ENCODE assay signal across 8 mouse cellular contexts in the genomic region with DNA sequence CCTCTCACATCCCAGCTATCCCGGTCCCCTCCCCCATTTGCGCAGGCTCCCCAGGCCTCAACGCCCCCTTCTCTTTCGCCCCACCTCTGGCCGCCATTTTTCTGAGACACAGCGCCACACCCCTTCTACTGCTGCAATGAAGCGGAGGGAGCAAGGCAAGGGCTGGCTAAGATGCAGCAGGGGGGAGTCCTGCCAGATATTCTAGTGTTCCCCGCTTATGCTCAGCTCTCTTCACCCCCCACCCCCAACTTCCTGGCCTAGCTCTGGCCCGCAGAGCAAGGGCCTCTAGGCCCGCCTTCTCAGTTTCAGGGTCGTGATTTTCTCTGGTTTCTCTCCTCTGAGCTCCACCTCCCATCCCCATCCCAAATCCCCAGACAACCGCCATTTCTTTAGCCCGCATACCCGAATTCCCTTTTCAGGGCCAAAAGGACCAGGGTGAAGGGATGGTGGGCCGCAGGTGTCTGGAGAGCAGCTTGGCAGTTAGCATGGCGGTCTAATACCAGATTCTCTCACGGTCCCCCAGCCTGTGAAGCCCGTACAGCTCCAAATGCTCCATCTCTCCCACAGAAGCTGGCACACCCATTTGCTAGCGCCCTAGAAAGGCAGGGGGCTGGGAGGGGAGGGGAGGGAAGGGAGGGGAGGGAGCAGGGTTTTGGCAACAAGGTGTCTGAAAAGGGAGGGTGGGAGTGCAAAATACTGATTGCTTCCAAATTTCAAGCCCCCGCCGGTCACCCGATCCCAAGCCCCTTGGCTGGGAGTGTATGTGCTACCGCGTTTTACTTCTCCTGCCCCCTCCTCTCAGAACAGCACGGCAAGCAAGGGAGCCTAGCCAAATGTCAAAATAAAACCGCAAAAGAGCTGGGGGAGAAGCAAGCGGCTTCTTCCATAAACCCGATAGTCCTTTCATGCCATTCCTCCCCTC. TPM values are rescaled to one million over a fixed set of nuclear protein-coding genes. Genes with fewer than 3 reads are reported as not detected.
DNase-seq lines count a peak whose midpoint lies in the region; ATAC-seq lines count a peak whose summit lies in the region.

No protein-coding gene starts in this region.

- H3K4me1 ChIP-seq in heart, embryonic 12.5 days (replicated peaks): no peaks in the 10 kb centered on the region
- H3K4me1 ChIP-seq in liver, embryonic 16.5 days (ENCODE audit: control insufficient read depth, low read depth, low read length): no peaks in the 10 kb centered on the region
- peaks cover 18% of the 10 kb centered on the region for H3K4me1 ChIP-seq in neural tube, embryonic 15.5 days

- H3K27ac ChIP-seq in heart, embryonic 12.5 days (ENCODE audit: poor library complexity, severe bottlenecking): peak overlapping the region; percentile 70
- no peak overlapping the region for H3K27ac ChIP-seq in liver, embryonic 16.5 days (ENCODE audit: low read length)
- peak overlapping the region; percentile 87 for H3K27ac ChIP-seq in neural tube, embryonic 15.5 days (replicated peaks)

- H3K9me3 ChIP-seq in heart, embryonic 12.5 days (replicated peaks): no peaks in the 10 kb centered on the region
- no peaks in the 10 kb centered on the region for H3K9me3 ChIP-seq in liver, embryonic 16.5 days (replicated peaks; ENCODE audit: control insufficient read depth, low read length)
- no peaks in the 10 kb centered on the region for H3K9me3 ChIP-seq in neural tube, embryonic 15.5 days (replicated peaks)

- H3K4me2 ChIP-seq in heart, embryonic 12.5 days: peak overlapping the region; percentile 68
- peak overlapping the region; percentile 69 for H3K4me2 ChIP-seq in liver, embryonic 16.5 days (ENCODE audit: low read depth, low read length)
- peak overlapping the region; percentile 56 for H3K4me2 ChIP-seq in neural tube, embryonic 15.5 days

- H3K4me3 ChIP-seq in heart, embryonic 12.5 days: peak overlapping the region; percentile 76
- peak overlapping the region; percentile 50 for H3K4me3 ChIP-seq in liver, embryonic 16.5 days (ENCODE audit: low read depth, low read length)
- peak overlapping the region; percentile 55 for H3K4me3 ChIP-seq in neural tube, embryonic 15.5 days (replicated peaks)

- H3K9ac ChIP-seq in heart, embryonic 12.5 days: peak overlapping the region; percentile 82
- H3K9ac ChIP-seq in liver, embryonic 16.5 days (ENCODE audit: low read depth, low read length): peak overlapping the region; percentile 39
- peak overlapping the region; percentile 62 for H3K9ac ChIP-seq in neural tube, embryonic 15.5 days (replicated peaks)

- peaks cover 21% of the 10 kb centered on the region for H3K36me3 ChIP-seq in heart, embryonic 12.5 days
- no peaks in the 10 kb centered on the region for H3K36me3 ChIP-seq in liver, embryonic 16.5 days (ENCODE audit: control insufficient read depth, insufficient read depth)
- H3K36me3 ChIP-seq in neural tube, embryonic 15.5 days: peaks cover 14% of the 10 kb centered on the region

- WGBS in heart, embryonic 12.5 days: 14% methylated on average over 28 of the region's 28 CpGs
- WGBS in liver, embryonic 16.5 days (ENCODE audit: insufficient replicate concordance): 24% methylated on average over 28 of the region's 28 CpGs
- WGBS in neural tube, embryonic 15.5 days: 16% methylated on average over 28 of the region's 28 CpGs

- H3K27me3 ChIP-seq in heart, embryonic 12.5 days (replicated peaks): no peaks in the 10 kb centered on the region
- H3K27me3 ChIP-seq in liver, embryonic 16.5 days (ENCODE audit: control insufficient read depth, insufficient read depth, low read depth, low read length): no peaks in the 10 kb centered on the region; the same call in 1 of the 2 replicates
- no peaks in the 10 kb centered on the region; the same call in 1 of the 2 replicates for H3K27me3 ChIP-seq in neural tube, embryonic 15.5 days (replicated peaks)

- peak; percentile 2 to 3 for DNase-seq in B cell, adult 2 months
- peak; percentile 52 for DNase-seq in ZHBTc4 (ENCODE audit: low read depth, low spot score)
- peak; percentile 68 for DNase-seq in embryo, embryonic 11 days
- DNase-seq in kidney, postnatal 25 days: peak; percentile 9 to 39
- no peak for DNase-seq in urinary bladder, adult 2 months (ENCODE audit: low spot score)

- ATAC-seq in heart, embryonic 12.5 days (ENCODE audit: insufficient number of reproducible peaks, low FRiP score): peak; percentile 69
- ATAC-seq in liver, embryonic 16.5 days (ENCODE audit: low read depth): no peak; the same call in 1 of the 2 replicates
- peak; percentile 87 for ATAC-seq in neural tube, embryonic 15.5 days (ENCODE audit: low FRiP score)

RNA-seq across cellular contexts. Expression of a gene that starts 0.9 kb away (rescaled TPM):
- 67.0 and 69.1 TPM in 2 replicates for polyA plus RNA-seq in heart, embryonic 12.5 days (2016; fragmentation: Nextera tagmentation; extraction: Ambion mirVana)
- 9.5 and 10.3 TPM in 2 replicates for polyA plus RNA-seq in liver, embryonic 16.5 days (2015; fragmentation: Nextera tagmentation; extraction: Ambion mirVana)
- 78.0 and 78.6 TPM in 2 replicates for polyA plus RNA-seq in neural tube, embryonic 15.5 days (2015; fragmentation: Nextera tagmentation; extraction: Ambion mirVana)
- polyA plus RNA-seq in urinary bladder, adult 2 months (2012; rRNA removed): 10.6 and 13.1 TPM in 2 replicates

RNA-seq across cellular contexts. Expression of a gene that starts 51.7 kb away (rescaled TPM):
- polyA plus RNA-seq in heart, embryonic 12.5 days (2016; fragmentation: Nextera tagmentation; extraction: Ambion mirVana): 98.1 and 98.3 TPM in 2 replicates
- polyA plus RNA-seq in liver, embryonic 16.5 days (2015; fragmentation: Nextera tagmentation; extraction: Ambion mirVana): 18.8 and 19.0 TPM in 2 replicates
- 99.9 and 101 TPM in 2 replicates for polyA plus RNA-seq in neural tube, embryonic 15.5 days (2015; fragmentation: Nextera tagmentation; extraction: Ambion mirVana)
- polyA plus RNA-seq in urinary bladder, adult 2 months (2012; rRNA removed): 36.1 and 39.5 TPM in 2 replicates

RNA-seq across cellular contexts. Expression of a gene that starts 56.9 kb away (rescaled TPM):
- 18.9 and 23.2 TPM in 2 replicates for polyA plus RNA-seq in heart, embryonic 12.5 days (2016; fragmentation: Nextera tagmentation; extraction: Ambion mirVana)
- 4.2 and 4.9 TPM in 2 replicates for polyA plus RNA-seq in liver, embryonic 16.5 days (2015; fragmentation: Nextera tagmentation; extraction: Ambion mirVana)
- polyA plus RNA-seq in neural tube, embryonic 15.5 days (2015; fragmentation: Nextera tagmentation; extraction: Ambion mirVana): 45.2 and 49.7 TPM in 2 replicates
- polyA plus RNA-seq in urinary bladder, adult 2 months (2012; rRNA removed): 2.8 and 3.9 TPM in 2 replicates
